Mouse (Mus musculus) brown adipose tissue, adult 24 weeks (tissue): ENCODE measurements around the gene U2af2. TPM values are rescaled to one million over a fixed set of nuclear protein-coding genes. Genes with fewer than 3 reads are reported as not detected.
A peak's percentile ranks its signal among the peaks of the same experiment; 100 is the strongest.

ENCODE experiments used
- H3K27ac ChIP-seq: fragments of 200-500 bp; replicated peaks from 2 replicates; pipeline ENCODE4 v1.5.1; 2012; ENCODE audit warnings: low read depth, mild to moderate bottlenecking, low read length
- H3K4me1 ChIP-seq: fragments of 200-500 bp; 2 replicates; pipeline ENCODE4 v1.6.1; 2012; ENCODE audit warnings: low read length, mixed read lengths; ENCODE audit not compliant: control insufficient read depth, insufficient read depth, insufficient read length
- H3K4me3 ChIP-seq: fragments of 200-500 bp; 2 replicates; pipeline ENCODE4 v1.5.1; 2012; ENCODE audit warnings: low read depth, mild to moderate bottlenecking, low read length, moderate library complexity; ENCODE audit not compliant: insufficient read depth
- polyA plus RNA-seq: library from polyadenylated mRNA; stranded (reverse); fragments of >200 nt; gene quantifications from 2 replicates; pipeline ENCODE4 v1.2.4, GENCODE M21; 2012; ENCODE audit not compliant: missing spikeins, insufficient read depth, insufficient read length

U2af2 gene
- polyA plus RNA-seq, 1 experiment, result 44.6 TPM

- H3K27ac ChIP-seq, result no peak overlapping the region
- no peaks in the 10 kb centered on the region; the same call in 1 of the 2 replicates for H3K4me1 ChIP-seq
- peak overlapping the region; percentile 8; the same call in 1 of the 2 replicates for H3K4me3 ChIP-seq
Observed at GRCm38 (mm10) chr7:5052931-5053343, 9.0 kb upstream of the U2af2 start.

DNA sequence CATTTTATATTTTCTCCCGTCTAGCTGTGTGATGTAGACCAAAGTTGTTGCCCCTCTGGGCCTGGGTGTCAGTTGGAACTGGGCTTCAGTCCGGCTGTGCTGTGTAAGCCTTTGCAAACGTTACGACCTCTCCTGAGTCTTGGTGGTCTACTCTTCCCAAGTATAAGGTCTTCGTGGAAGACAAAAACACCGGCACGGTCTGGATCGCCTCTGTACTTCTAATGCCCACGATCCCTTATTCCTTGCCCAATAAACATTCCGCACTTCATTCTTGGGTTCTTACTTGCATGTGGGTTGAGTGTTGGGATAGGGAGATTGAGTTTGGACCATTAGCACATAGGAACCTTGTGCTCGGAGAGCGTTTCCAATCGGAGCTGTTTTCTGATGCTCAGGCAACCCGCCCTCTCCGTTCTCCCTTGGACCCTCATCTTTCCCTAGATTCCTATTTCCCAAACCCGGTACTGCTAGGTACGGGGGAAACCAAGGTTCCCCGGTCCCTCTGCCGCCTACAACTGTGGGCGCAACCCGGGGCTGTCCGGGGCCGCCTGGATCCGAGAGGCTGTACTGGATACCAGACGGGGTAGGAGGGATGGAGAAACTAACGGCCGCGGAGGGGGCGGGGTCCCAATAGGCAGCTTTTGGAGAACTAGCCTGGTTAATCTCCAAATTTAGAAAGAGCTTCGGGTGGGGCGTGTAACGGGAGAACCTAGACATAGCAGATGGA, 8.3 kb upstream of the U2af2 start:
- H3K4me3 ChIP-seq, result no peak overlapping the region; the same call in 1 of the 2 replicates
- no peak overlapping the region for H3K27ac ChIP-seq
- no peaks in the 10 kb centered on the region; the same call in 1 of the 2 replicates for H3K4me1 ChIP-seq

DNA sequence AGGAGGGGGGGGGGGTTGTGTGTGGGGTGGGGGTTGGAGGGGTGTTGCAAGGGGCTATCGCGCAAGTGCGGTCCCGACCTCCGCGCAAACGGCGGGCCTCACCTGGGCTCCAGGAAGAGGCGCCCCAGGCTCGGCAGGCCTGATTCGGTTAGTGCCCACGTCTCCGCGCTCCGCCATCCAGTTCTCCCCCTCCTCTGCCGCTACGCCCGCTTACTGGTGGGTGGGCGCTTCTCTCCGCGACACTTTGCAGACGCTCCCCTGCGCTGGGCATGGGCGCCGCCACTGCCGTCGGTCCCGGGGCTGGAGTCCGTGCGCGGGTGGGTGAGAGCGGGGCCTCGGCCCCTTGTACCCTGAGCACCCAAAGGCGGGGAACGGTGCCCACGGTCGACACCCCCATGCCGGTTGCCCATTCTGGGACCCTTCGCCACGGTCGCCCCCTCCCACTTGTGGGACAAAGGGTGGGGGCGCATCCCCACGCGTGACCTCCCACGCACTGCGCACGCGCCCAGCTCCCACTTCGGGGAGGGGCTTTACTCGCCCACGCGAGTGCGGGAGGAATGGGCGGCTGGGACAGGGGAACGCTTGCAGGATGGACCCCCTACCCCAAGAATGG, 5.2 kb upstream of the U2af2 start:
- Histone ChIP-seq H3K4me1 (no peaks in the 10 kb centered on the region; the same call in 1 of the 2 replicates), H3K27ac (no peak overlapping the region), H3K4me3 (no peak overlapping the region)

DNA sequence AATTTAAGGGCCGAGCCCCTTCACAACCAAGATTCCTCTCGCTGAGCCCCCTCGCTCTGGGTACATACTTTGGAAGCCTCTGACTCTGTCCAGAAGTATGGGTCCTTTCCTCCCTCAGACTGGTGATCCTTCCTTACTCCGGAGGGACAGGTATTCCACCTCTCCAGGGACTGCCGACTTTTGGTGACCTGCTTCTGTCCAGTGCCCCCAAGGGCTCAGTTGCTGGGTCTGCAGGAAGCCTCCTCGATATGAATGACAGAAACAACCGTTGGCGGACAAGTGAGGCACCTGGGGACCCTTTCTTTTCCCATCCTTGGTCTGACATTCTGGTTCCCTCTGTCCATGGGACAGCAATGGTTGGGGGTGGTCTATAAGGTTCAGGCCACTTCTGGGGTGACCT, 4.6 kb upstream of the U2af2 start:
- Histone ChIP-seq H3K27ac (no peak overlapping the region), H3K4me1 (no peaks in the 10 kb centered on the region), H3K4me3 (no peak overlapping the region)

DNA sequence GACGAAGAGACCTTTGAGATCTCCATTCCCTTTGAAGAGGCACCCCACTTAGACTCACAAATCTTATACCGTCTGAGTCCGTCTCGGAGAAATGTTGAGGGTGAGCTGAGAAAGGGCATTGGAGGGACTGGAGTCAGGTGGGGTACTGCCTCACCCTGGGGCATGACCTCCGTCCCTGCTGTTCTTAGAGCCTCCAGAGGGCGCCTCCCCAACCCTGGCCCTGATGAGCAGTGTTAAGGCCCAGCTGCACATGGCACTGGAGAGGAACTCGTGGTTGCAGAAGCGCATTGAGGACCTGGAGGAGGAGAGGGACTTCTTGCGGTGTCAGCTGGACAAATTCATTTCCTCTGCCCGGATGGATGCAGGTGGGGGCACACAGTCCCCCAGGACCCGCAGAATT, 4.1 kb upstream of the U2af2 start:
- no peaks in the 10 kb centered on the region for H3K4me1 ChIP-seq
- H3K4me3 ChIP-seq, result no peak overlapping the region
- no peak overlapping the region for H3K27ac ChIP-seq

GRCm38 (mm10) chr7:5058631-5059030, 3.3 kb upstream of the U2af2 start:
- no peak overlapping the region for H3K4me3 ChIP-seq
- no peak overlapping the region for H3K27ac ChIP-seq
- H3K4me1 ChIP-seq, result 0 out of 2 replicates have a peak, but pooled peaks cover 2% of the 10 kb centered on the region

GRCm38 (mm10) chr7:5059421-5059820, 2.5 kb upstream of the U2af2 start:
- Histone ChIP-seq H3K4me3 (no peak overlapping the region), H3K27ac (no peak overlapping the region), H3K4me1 (peaks cover 7% of the 10 kb centered on the region; the same call in 1 of the 2 replicates)

GRCm38 (mm10) chr7:5060239-5060731, 1.7 kb upstream of the U2af2 start:
- Histone ChIP-seq H3K4me3 (peak overlapping the region; percentile 93), H3K27ac (peak overlapping the region; percentile 93), H3K4me1 (peaks cover 9% of the 10 kb centered on the region; the same call in 1 of the 2 replicates)

DNA sequence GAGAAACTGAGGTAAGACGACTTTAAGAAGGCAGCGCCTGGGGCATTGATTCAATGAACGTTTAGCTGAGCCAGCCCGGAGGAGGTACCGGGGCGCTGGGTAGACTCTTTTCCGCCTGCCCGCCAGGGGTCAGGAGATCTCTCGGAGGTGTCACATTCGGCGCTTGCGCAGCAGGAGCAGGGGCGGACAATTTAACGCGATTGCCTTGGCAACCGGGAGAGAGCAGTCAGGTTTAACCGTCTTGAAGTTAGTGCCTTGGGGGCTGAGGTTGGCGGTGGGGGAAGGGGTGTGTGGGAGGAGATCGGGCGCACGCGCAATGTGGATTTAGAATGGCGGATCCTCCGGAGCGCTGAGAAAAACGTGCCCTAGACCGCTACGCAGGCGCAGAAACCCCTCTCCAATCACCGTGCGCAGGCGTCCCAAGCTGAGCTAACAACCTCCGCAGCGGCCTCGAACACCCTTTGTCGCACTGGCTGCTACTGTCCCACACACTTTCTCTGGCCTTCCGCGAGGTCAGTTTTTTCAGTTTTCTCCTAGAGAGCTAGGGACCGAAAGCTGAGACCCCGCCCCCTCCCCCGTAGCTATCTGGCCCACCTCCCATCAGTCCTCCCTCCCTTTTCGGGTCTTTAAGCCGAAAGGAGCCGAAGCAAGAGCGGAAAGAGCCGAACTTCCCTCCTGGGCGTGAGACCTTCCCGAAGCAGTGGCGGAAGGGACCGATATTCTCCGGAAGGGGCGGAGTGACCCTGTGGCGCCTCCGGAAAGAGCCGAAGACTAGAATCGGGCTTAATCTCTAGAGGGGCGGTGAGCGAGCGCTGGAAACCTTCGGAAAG, 784 bp upstream of the U2af2 start:
- Histone ChIP-seq H3K27ac (peak overlapping the region; percentile 99), H3K4me3 (peak overlapping the region; percentile 93), H3K4me1 (peaks cover 9% of the 10 kb centered on the region; the same call in 1 of the 2 replicates)

GRCm38 (mm10) chr7:5062360-5063001, 538 bp downstream of the U2af2 start:
- peaks cover 9% of the 10 kb centered on the region; the same call in 1 of the 2 replicates for H3K4me1 ChIP-seq
- peak overlapping the region; percentile 82 for H3K4me3 ChIP-seq
- peak overlapping the region; percentile 92 for H3K27ac ChIP-seq

DNA sequence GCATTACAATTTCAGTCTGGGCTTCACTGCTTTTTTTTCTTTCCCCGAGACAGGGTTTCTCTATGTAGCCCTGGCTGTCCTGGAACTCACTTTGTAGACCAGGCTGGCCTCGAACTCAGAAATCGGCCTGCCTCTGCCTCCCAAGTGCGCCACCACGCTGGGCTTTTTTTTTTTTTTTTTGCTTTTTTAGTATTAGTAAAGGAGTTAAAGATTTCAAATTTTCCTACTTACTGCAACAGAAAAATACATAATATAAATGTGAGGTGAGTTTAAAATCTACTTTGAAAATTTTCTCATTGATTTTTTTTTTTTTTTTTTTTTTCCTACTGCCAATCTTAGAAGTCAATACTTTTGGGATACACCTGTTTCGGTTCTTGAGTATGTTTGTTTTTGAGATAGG, 2.9 kb downstream of the U2af2 start:
- H3K4me1 ChIP-seq, result peaks cover 9% of the 10 kb centered on the region; the same call in 1 of the 2 replicates
- H3K4me3 ChIP-seq, result no peak overlapping the region
- no peak overlapping the region for H3K27ac ChIP-seq

DNA sequence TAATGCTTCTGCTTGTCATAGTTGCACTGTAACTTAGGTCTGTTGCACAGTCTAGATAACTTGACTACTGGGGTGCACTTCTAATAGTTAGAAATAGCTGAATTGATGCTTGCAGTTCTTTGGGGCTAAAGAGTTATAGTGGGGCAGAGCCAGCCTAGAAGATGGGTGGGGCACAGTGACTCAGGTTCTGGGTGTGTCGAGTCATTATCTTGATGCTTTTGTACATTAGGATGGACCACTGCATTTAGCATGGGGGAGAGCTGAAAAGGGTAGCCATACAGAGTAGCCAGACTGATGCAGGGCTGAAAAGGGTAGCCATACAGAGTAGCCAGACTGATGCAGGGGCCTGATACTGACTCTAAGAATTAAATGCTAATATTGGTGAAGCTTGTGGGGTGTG, 11.6 kb downstream of the U2af2 start:
- H3K4me1 ChIP-seq, result no peaks in the 10 kb centered on the region
- no peak overlapping the region for H3K4me3 ChIP-seq

DNA sequence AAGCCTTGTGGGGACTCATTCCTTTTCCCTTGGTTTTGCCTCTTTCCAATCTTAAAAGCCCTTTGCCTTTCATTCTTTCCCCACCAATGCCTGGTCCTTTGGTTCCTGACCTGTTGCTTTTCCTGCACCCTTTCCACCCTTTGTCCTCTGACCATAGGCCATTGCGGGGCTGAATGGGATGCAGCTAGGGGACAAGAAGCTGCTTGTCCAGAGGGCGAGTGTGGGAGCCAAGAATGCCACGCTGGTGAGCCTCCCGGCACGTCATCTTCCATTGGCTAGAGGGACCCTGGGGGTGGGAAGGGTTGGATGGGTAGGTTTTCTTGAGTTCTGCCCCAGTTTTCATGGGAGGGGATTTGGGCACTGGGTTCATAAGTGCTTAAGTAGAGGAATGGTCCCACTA, 13.0 kb downstream of the U2af2 start:
- H3K4me3 ChIP-seq, result no peak overlapping the region
- H3K4me1 ChIP-seq, result no peaks in the 10 kb centered on the region
- no peak overlapping the region for H3K27ac ChIP-seq

More for the DNA sequence above, 11.6 kb downstream of the U2af2 start:
- H3K27ac ChIP-seq, result no peak overlapping the region

GRCm38 (mm10) chr7:5076931-5077330, 15.0 kb downstream of the U2af2 start:
- peaks cover 7% of the 10 kb centered on the region for H3K4me1 ChIP-seq
- H3K27ac ChIP-seq, result no peak overlapping the region
- no peak overlapping the region for H3K4me3 ChIP-seq
